Mouse (Mus musculus) C2C12 (cell line): ENCODE measurements around the gene Atg4b. TPM values are rescaled to one million over a fixed set of nuclear protein-coding genes. Genes with fewer than 3 reads are reported as not detected.
"Not testable (repeated sequence)": the region's sequence is repeated elsewhere in the genome, so short reads cannot be mapped to it uniquely, and the experiment has no call there.

ENCODE experiments used
- H3K27me3 ChIP-seq: one replicate; pipeline ENCODE4 v1.6.1; 2011; ENCODE audit not compliant: control insufficient read depth, insufficient read depth, insufficient read length
- H3K36me3 ChIP-seq: one replicate; pipeline ENCODE4 v1.6.1; 2011; ENCODE audit not compliant: control insufficient read depth, insufficient read depth
- H3K4me3 ChIP-seq: one replicate; pipeline ENCODE4 v1.5.1; 2011; ENCODE audit warnings: mild to moderate bottlenecking, control low read depth; ENCODE audit not compliant: poor library complexity, insufficient read depth, severe bottlenecking
- H3K79me2 ChIP-seq: one replicate; pipeline ENCODE4 v1.6.1; 2011; ENCODE audit not compliant: control insufficient read depth, insufficient read depth
- H3K79me3 ChIP-seq: one replicate; pipeline ENCODE4 v1.6.1; 2011; ENCODE audit warnings: low read depth, control low read depth
- H3ac ChIP-seq: one replicate; pipeline ENCODE3; 2011; ENCODE audit warnings: low read depth; ENCODE audit not compliant: control insufficient read depth, insufficient read length
- CEBPB ChIP-seq: IDR thresholded peaks from one replicate; pipeline ENCODE4 v1.6.1; 2011; ENCODE audit warnings: low read depth, mild to moderate bottlenecking, control low read depth, moderate library complexity
- CTCF ChIP-seq: IDR thresholded peaks from one replicate; pipeline ENCODE4 v1.5.1; 2011; ENCODE audit not compliant: control insufficient read depth, insufficient read depth, insufficient read length
- FOSL1 ChIP-seq: IDR thresholded peaks from one replicate; pipeline ENCODE4 v1.8.0; 2011; ENCODE audit warnings: mild to moderate bottlenecking, low read length; ENCODE audit not compliant: poor library complexity, insufficient read depth, severe bottlenecking
- MAX ChIP-seq: IDR thresholded peaks from one replicate; pipeline ENCODE4 v1.6.1; 2011; ENCODE audit warnings: mild to moderate bottlenecking, control low read depth
- MYOD1 ChIP-seq: IDR thresholded peaks from one replicate; pipeline ENCODE4 v1.6.1; 2011; ENCODE audit warnings: low read depth; ENCODE audit not compliant: control insufficient read depth, insufficient read length
- MYOG ChIP-seq: IDR thresholded peaks from one replicate; pipeline ENCODE4 v1.6.1; 2011; ENCODE audit not compliant: control insufficient read depth, insufficient read length; ENCODE audit errors: extremely low read depth
- USF1 ChIP-seq: IDR thresholded peaks from one replicate; pipeline ENCODE4 v1.6.1; 2011; ENCODE audit warnings: low read depth, mild to moderate bottlenecking, control low read depth, moderate library complexity
- polyA plus RNA-seq: library from polyadenylated mRNA; unstranded; fragments of >200 nt; fragmentation: generic; extraction: Trizol; gene quantifications from one replicate; pipeline ENCODE4 v1.2.1, GENCODE M21; 2012; ENCODE audit warnings: missing spikeins

Atg4b gene
- polyA plus RNA-seq, 1 experiment = 43.4 TPM

DNA sequence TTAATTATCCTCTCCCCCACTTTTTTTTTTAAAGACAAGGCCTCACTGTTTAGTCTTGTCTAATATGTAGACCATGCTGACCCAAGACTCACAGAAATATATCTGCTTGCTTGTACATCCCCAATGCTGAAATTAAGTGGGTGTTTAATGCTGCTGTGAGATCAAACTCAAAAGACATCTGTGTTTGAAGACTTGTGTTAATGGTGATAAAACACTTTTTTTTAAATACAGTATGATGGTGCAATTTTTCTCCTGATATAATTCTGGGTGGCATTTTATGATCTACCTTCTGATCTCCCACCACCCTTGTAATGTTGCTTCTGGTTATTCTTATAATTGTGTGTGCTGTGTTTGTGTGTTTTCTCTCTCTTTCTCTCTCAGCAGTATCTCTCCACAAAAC lies 4.9 kb downstream of the Atg4b start:
- Histone ChIP-seq H3K4me3 (no peak overlapping the region), H3K36me3 (no peaks in the 10 kb centered on the region), H3K79me3 (peaks cover 62% of the 10 kb centered on the region), H3ac (no peak overlapping the region), H3K27me3 (no peaks in the 10 kb centered on the region), H3K79me2 (peaks cover 97% of the 10 kb centered on the region)
- no peak for TF ChIP-seq MYOG
- no peak for TF ChIP-seq MAX
- TF ChIP-seq FOSL1 = no peak
- TF ChIP-seq USF1 = no peak
- no peak for TF ChIP-seq MYOD1
- TF ChIP-seq CEBPB = no peak
- no peak for TF ChIP-seq CTCF

DNA sequence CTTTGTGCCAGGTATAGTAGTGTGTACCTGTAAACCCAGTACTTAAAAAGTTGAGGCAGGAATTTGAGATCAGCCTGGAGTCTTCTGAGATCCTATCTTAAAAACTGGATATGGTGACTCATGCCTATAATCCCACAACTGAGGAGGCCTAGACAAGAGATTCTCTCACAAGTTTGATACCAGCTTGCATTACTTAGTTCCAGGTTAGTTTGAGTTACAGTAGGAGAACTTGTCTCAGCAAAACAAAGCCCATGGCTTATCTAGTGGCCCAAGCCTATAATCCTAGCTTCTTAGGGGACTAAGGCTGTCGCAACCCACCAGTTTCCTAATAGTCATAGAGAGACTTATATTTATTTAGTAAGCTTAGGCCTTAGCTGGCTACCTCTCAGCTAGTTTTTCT lies 8.8 kb downstream of the Atg4b start:
- TF ChIP-seq MAX (no peak), FOSL1 (no peak)
- Histone ChIP-seq H3ac (no peak overlapping the region), H3K27me3 (no peaks in the 10 kb centered on the region), H3K79me2 (peaks cover 98% of the 10 kb centered on the region), H3K36me3 (no peaks in the 10 kb centered on the region), H3K79me3 (peaks cover 71% of the 10 kb centered on the region), H3K4me3 (no peak overlapping the region)

DNA sequence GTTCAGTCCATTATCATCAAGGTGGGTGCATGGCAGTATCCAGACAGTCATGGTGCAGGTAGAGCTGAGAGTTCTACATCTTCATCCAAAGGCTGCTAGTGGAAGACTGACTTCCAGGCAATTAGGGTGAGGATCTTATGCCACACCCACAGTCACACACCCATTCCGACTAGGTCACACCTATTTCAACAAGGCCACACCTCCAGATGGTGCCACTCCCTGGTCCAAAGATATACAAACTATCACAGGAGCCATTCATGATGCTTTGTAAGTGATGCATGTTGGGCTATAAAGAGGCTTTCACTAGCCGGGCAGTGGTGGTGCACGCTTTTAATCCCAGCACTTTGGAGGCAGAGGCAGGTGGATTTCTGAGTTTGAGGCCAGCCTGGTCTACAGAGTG lies 12.2 kb downstream of the Atg4b start:
- H3K4me3 ChIP-seq, H3K27me3 ChIP-seq, H3ac ChIP-seq, H3K36me3 ChIP-seq: not testable (repeated sequence)
- Histone ChIP-seq H3K79me3 (peaks cover 67% of the 10 kb centered on the region), H3K79me2 (peaks cover 97% of the 10 kb centered on the region)

- no peak overlapping the region for H3ac ChIP-seq
- H3K36me3 ChIP-seq = peaks cover 17% of the 10 kb centered on the region
- no peak overlapping the region for H3K4me3 ChIP-seq
- H3K79me2 ChIP-seq = peaks cover 83% of the 10 kb centered on the region
- H3K27me3 ChIP-seq = no peaks in the 10 kb centered on the region
- TF ChIP-seq MYOD1 = no peak
- no peak for TF ChIP-seq USF1
- TF ChIP-seq FOSL1 = no peak
- H3K79me3 ChIP-seq = peaks cover 64% of the 10 kb centered on the region
Measured at GRCm38 (mm10) chr1:93764871-93765591, 13.7 kb downstream of the Atg4b start.

DNA sequence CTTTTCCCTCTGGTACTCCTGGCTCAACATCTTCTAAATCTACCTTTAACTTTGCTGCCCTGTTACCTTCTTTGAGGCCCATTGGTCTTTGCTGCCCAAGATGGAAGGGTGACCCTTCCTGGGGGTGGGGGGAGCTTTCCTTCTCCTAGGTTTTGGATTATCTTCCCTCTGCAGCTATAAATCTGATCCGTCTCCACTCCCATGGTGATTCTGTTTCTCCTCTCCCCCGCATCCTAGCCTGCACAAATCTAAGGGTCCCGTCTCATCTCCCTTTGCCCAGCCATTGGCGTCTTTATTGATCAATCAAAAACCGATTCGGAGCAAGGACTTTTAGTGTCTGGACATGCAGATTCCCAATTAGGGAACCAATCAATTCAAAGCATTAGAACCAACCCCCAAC lies 16.3 kb downstream of the Atg4b start:
- no peak overlapping the region for H3ac ChIP-seq
- peaks cover 49% of the 10 kb centered on the region for H3K79me3 ChIP-seq
- peaks cover 21% of the 10 kb centered on the region for H3K36me3 ChIP-seq
- no peak for TF ChIP-seq CTCF
- TF ChIP-seq MAX = no peak
- no peak for TF ChIP-seq FOSL1
- TF ChIP-seq CEBPB = no peak
- no peak for TF ChIP-seq MYOG
- TF ChIP-seq MYOD1 = no peak
- no peak for TF ChIP-seq USF1
- peaks cover 57% of the 10 kb centered on the region for H3K79me2 ChIP-seq
- H3K4me3 ChIP-seq = no peak overlapping the region
- no peaks in the 10 kb centered on the region for H3K27me3 ChIP-seq

DNA sequence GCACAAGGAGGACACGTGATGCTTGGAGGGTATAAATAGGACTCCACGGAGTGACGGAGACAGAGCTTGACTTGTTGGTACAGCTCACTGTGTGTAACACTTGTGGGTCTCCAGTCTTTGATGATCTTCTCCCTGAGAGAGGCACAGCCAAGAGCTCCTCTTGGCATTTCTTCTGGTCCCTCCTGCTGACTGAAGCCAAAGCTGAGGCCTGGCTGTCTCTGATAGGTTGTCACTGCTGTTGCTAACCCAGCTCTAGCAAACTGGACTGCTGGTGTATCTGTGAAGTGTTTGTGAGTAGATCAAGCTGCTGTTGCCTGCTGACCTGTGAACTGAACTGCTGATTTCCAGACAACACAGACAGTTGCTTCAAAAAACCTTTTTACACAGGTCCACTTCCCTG lies 18.6 kb downstream of the Atg4b start:
- H3K79me2 ChIP-seq = peaks cover 36% of the 10 kb centered on the region
- H3K27me3 ChIP-seq = no peaks in the 10 kb centered on the region
- no peak for TF ChIP-seq USF1
- TF ChIP-seq CEBPB = no peak
- TF ChIP-seq MYOD1 = no peak
- no peak overlapping the region for H3ac ChIP-seq
- peaks cover 37% of the 10 kb centered on the region for H3K36me3 ChIP-seq
- no peak overlapping the region for H3K4me3 ChIP-seq
- H3K79me3 ChIP-seq = peaks cover 36% of the 10 kb centered on the region

DNA sequence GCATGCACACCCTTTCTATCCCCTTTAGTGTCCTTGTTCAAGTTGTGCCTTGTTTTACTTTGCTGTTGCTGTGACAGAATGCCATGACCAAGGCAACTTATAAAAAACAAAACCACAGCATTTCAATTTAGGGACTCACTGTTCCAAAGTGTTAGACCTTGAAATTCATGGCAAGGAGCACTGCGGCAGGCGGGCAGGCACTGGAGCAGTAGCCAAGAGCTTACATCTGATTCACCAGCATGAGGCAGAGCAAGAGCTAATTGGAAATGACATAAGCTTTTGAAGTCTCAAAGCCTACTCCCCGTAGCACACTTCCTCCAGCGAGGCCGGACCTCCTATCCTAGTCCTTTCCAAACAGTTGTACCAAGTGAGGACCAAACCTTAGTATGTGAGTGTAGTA lies 25.4 kb downstream of the Atg4b start:
- H3ac ChIP-seq = no peak overlapping the region
- peaks cover 2% of the 10 kb centered on the region for H3K79me3 ChIP-seq
- no peaks in the 10 kb centered on the region for H3K79me2 ChIP-seq
- no peak for TF ChIP-seq USF1
- no peak for TF ChIP-seq FOSL1
- TF ChIP-seq MYOD1 = no peak
- no peak for TF ChIP-seq CTCF
- TF ChIP-seq MAX = no peak
- no peaks in the 10 kb centered on the region for H3K27me3 ChIP-seq
- H3K4me3 ChIP-seq = no peak overlapping the region
- peaks cover 56% of the 10 kb centered on the region for H3K36me3 ChIP-seq
